Mouse (Mus musculus) ES-Bruce4 (cell line): ENCODE data around the gene Cog5.

Experiments used
- CTCF ChIP-seq: IDR thresholded peaks from one replicate; pipeline ENCODE4 v1.8.1; 2011; ENCODE audit warnings: low read depth, low read length
- EP300 ChIP-seq: IDR thresholded peaks from 2 replicates; pipeline ENCODE4 v1.6.1; 2011; ENCODE audit warnings: low read depth, low read length; ENCODE audit not compliant: insufficient read depth
- POLR2A ChIP-seq: IDR thresholded peaks from one replicate; pipeline ENCODE4 v1.8.1; 2011; ENCODE audit warnings: low read length; ENCODE audit not compliant: insufficient read depth

GRCm38 (mm10) chr12:31955843-31956242 is 301.2 kb downstream of the Cog5 start:
- TF ChIP-seq CTCF (no peak), POLR2A (no peak), EP300 (no peak)
